Mouse (Mus musculus) embryonic facial prominence, embryonic 15.5 days (tissue): ENCODE measurements around the gene Nr2f1. TPM values are rescaled to one million over a fixed set of nuclear protein-coding genes. Genes with fewer than 3 reads are reported as not detected.

Experiments used
- ATAC-seq: fragments of 200-750 bp; cut with Nextera tagmentation; 2 replicates; pipeline ENCODE4 v1.8.0; 2017; ENCODE audit warnings: low read depth, moderate TSS enrichment; ENCODE audit not compliant: insufficient number of reproducible peaks, low FRiP score, low TSS enrichment
- H3K27ac ChIP-seq: fragments of 300-500 bp; sonication (generic); replicated peaks from 2 replicates; pipeline ENCODE4 v1.5.1; 2015; ENCODE audit warnings: mild to moderate bottlenecking, inconsistent platforms
- H3K27me3 ChIP-seq: fragments of 300-500 bp; sonication (generic); 2 replicates; pipeline ENCODE4 v1.6.1; 2015; ENCODE audit warnings: inconsistent platforms
- H3K36me3 ChIP-seq: fragments of 300-500 bp; sonication (generic); 2 replicates; pipeline ENCODE4 v1.6.1; 2015; ENCODE audit warnings: mild to moderate bottlenecking, inconsistent platforms
- H3K4me1 ChIP-seq: fragments of 300-500 bp; sonication (generic); 2 replicates; pipeline ENCODE4 v1.6.1; 2015; ENCODE audit warnings: inconsistent platforms
- H3K4me2 ChIP-seq: fragments of 300-500 bp; sonication (generic); replicated peaks from 2 replicates; pipeline ENCODE4 v1.6.1; 2015; ENCODE audit warnings: mild to moderate bottlenecking, inconsistent platforms
- H3K4me3 ChIP-seq: fragments of 300-500 bp; sonication (generic); replicated peaks from 2 replicates; pipeline ENCODE4 v1.5.1; 2015; ENCODE audit warnings: mild to moderate bottlenecking, inconsistent platforms
- H3K9ac ChIP-seq: fragments of 300-500 bp; sonication (generic); 2 replicates; pipeline ENCODE4 v1.6.1; 2015; ENCODE audit warnings: inconsistent platforms
- H3K9me3 ChIP-seq: fragments of 300-500 bp; sonication (generic); replicated peaks from 2 replicates; pipeline ENCODE4 v1.6.1; 2016; ENCODE audit warnings: inconsistent platforms
- WGBS: fragments of 180-500 bp; shearing (Covaris S2); methylation state at CpG from one replicate; pipeline ENCODE4 v1.1.7; 2015; 5-methylcytosine and 5-hydroxymethylcytosine counted together
- polyA plus RNA-seq: library from polyadenylated mRNA; unstranded; fragments of >200 nt; fragmentation: Nextera tagmentation; extraction: Ambion mirVana; gene quantifications from 2 replicates; pipeline ENCODE4 v1.2.1, GENCODE M21; 2015

Gene Nr2f1
- polyA plus RNA-seq, 1 experiment from 2014 or later: 14.5 TPM

GRCm38 (mm10) chr13:78198391-78198870, 1.1 kb downstream of the Nr2f1 start:
- H3K4me3 ChIP-seq: peak overlapping the region; percentile 68
- 0% methylated on average over 4 of the region's 63 CpGs for WGBS
- peak overlapping the region; percentile 72 for H3K9ac ChIP-seq
- H3K4me1 ChIP-seq: peaks cover 31% of the 10 kb centered on the region
- peaks cover 43% of the 10 kb centered on the region for H3K27me3 ChIP-seq
- no peak for ATAC-seq
- peak overlapping the region; percentile 95 for H3K27ac ChIP-seq
- peak overlapping the region; percentile 82 for H3K4me2 ChIP-seq
- H3K36me3 ChIP-seq: no peaks in the 10 kb centered on the region
- no peaks in the 10 kb centered on the region for H3K9me3 ChIP-seq

DNA sequence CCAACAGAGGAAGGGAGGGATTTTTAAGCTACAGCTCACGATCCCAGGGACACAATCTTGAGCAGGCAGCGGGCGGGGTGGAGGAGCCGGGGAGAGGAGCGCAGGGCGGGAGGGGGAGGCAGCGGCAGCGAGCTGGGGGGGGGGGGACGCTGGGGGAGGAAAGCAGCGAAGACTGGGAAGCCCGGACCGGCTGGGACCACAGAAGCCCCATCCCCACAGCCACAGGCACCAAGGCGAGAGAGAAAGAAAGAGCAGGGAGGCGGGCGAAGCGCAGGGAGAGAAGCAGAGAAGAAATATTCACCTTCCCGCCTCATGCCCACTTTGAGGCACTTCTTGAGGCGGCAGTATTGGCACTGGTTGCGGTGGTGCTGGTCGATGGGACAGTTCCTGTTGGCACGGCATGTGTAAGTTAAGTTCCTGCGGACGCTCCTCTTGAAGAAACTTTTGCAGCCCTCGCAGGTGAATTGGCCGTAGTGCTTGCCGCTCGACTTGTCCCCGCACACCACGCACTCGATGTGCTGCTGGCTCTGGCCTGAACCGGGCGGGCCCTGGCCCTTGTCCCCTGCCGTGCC, 1.7 kb downstream of the Nr2f1 start:
- H3K27me3 ChIP-seq: peaks cover 43% of the 10 kb centered on the region
- under 1% methylated on average over 32 of the region's 33 CpGs for WGBS
- ATAC-seq: no peak

DNA sequence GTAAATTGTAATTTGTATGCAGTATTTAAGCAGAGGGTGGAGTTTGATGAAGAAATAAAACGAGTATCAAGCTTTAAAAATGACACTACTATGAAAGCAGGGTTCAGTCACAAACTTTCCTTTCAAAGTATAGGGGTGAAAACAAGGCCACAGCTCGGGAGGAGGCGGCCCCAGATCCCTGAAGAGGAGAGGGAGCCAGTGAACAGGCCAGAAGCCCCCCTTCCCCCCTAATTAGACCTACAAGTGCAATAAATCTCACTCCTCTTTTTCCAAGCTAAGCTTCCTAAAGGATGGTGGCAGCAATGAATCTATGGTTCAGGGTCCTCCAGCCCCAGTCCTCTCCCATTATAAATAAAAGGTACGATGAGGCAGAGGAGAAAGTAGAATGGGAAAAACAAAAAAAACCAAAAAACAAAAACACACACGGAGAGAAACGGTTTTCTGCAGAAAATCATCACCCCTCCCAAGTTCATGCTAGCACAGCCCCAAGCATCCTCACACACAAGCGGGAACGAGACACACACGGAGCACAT, 2.2 kb downstream of the Nr2f1 start:
- H3K9me3 ChIP-seq: no peaks in the 10 kb centered on the region
- H3K36me3 ChIP-seq: no peaks in the 10 kb centered on the region
- H3K27ac ChIP-seq: peak overlapping the region; percentile 95
- H3K4me1 ChIP-seq: peaks cover 25% of the 10 kb centered on the region
- WGBS: 2% methylated on average over 9 of the region's 9 CpGs
- ATAC-seq: no peak
- peak overlapping the region; percentile 82 for H3K4me2 ChIP-seq
- H3K9ac ChIP-seq: peak overlapping the region; percentile 72
- H3K27me3 ChIP-seq: peaks cover 43% of the 10 kb centered on the region
- H3K4me3 ChIP-seq: peak overlapping the region; percentile 68

More for the DNA sequence above, 1.7 kb downstream of the Nr2f1 start:
- Histone ChIP-seq H3K27ac (peak overlapping the region; percentile 95), H3K4me1 (peaks cover 26% of the 10 kb centered on the region), H3K4me3 (peak overlapping the region; percentile 68), H3K36me3 (no peaks in the 10 kb centered on the region), H3K9ac (peak overlapping the region; percentile 72), H3K4me2 (peak overlapping the region; percentile 82), H3K9me3 (no peaks in the 10 kb centered on the region)

- Histone ChIP-seq H3K27ac (peak overlapping the region; percentile 51; the same call in 1 of the 2 replicates), H3K36me3 (no peaks in the 10 kb centered on the region), H3K9me3 (no peaks in the 10 kb centered on the region), H3K9ac (no peak overlapping the region), H3K4me1 (peaks cover 22% of the 10 kb centered on the region), H3K4me3 (peak overlapping the region; percentile 41), H3K27me3 (peaks cover 48% of the 10 kb centered on the region), H3K4me2 (peak overlapping the region; percentile 54)
- 40% methylated on average over 7 of the region's 7 CpGs for WGBS
- no peak for ATAC-seq
These were observed 3.2 kb downstream of the Nr2f1 start for GRCm38 (mm10) chr13:78196236-78196796.

GRCm38 (mm10) chr13:78195601-78196115, 3.9 kb downstream of the Nr2f1 start:
- Histone ChIP-seq H3K27me3 (peaks cover 54% of the 10 kb centered on the region), H3K36me3 (no peaks in the 10 kb centered on the region), H3K4me2 (peak overlapping the region; percentile 54), H3K9ac (0 out of 2 replicates have a peak overlapping the region, but pooled peaks have one; percentile 26), H3K9me3 (no peaks in the 10 kb centered on the region), H3K4me3 (peak overlapping the region; percentile 41), H3K27ac (0 out of 2 replicates have a peak overlapping the region, but pooled peaks have one; percentile 22), H3K4me1 (peaks cover 22% of the 10 kb centered on the region)
- WGBS: 19% methylated on average over 13 of the region's 13 CpGs
- ATAC-seq: no peak

- Histone ChIP-seq H3K4me2 (peak overlapping the region; percentile 54), H3K36me3 (no peaks in the 10 kb centered on the region), H3K27me3 (peaks cover 55% of the 10 kb centered on the region), H3K4me1 (peaks cover 22% of the 10 kb centered on the region), H3K4me3 (peak overlapping the region; percentile 41), H3K27ac (no peak overlapping the region), H3K9ac (peak overlapping the region; percentile 26; the same call in 1 of the 2 replicates), H3K9me3 (no peaks in the 10 kb centered on the region)
- no peak for ATAC-seq
- 7% methylated on average over 64 of the region's 64 CpGs for WGBS
These were observed 4.5 kb downstream of the Nr2f1 start for GRCm38 (mm10) chr13:78194850-78195600.

DNA sequence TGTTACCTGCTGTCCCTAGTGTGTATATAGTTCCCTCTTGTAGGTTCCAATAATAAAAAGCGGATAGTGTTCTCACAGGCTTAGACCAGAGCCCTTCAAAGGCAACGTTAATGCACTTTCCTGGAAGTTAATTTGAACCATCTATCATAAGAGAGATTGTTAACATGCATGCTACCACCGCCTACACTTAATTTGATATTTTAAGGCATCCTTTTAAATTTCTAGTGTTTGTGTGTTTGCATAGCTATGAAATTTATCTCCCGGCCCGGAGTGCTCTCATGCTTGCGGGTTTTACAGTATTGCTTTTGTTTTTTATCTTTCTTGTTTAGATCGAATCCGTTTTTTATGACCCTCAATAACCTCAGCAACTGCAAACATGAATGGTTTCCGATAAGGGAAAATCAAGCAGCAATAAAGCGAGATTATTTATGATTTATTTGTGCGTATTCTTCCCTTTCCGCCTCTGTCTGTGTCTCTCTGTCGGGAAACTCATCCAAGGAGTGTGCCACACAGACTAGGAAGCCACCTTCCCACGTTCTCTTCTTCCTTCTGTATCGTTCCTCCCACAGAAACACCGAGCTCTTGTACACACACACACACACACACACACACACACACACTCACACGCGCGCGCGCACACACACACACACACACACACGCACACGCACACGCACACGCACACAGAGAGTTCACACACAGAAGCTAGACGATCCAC, 5.3 kb downstream of the Nr2f1 start:
- Histone ChIP-seq H3K27me3 (peaks cover 62% of the 10 kb centered on the region), H3K27ac (no peak overlapping the region)
- whole genome bisulfite sequencing: 21% methylated on average over 26 of the region's 26 CpGs

DNA sequence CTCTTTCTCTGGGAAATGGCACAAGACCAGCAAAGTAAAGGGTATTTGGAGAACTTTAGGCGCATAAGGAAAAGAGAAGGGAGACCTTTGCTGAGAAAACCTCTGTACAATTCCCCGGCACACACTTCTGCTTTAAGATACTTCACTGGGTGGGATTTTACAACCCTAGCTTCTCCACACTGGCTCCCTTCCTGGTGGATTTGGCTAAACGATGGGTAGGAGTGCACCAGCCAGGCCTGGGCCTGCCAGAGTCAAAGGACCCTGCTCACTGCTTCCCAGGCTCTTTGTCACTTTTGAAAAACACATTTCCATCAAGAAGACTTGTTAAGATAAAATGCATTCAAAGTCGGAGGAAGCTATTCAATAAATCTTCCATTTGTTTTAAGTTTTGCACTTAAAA, 6.3 kb downstream of the Nr2f1 start:
- H3K27me3 ChIP-seq: peaks cover 67% of the 10 kb centered on the region
- no peak for ATAC-seq
- H3K4me3 ChIP-seq: 0 out of 2 replicates have a peak overlapping the region, but pooled peaks have one; percentile 41
- 0 out of 2 replicates have a peak overlapping the region, but pooled peaks have one; percentile 48 for H3K27ac ChIP-seq
- WGBS: 66% methylated on average over 4 of the region's 4 CpGs
- peaks cover 20% of the 10 kb centered on the region for H3K4me1 ChIP-seq
- peak overlapping the region; percentile 24; the same call in 1 of the 2 replicates for H3K4me2 ChIP-seq
- no peaks in the 10 kb centered on the region for H3K36me3 ChIP-seq
- no peaks in the 10 kb centered on the region for H3K9me3 ChIP-seq
- no peak overlapping the region for H3K9ac ChIP-seq

More for the DNA sequence above, 5.3 kb downstream of the Nr2f1 start:
- Histone ChIP-seq H3K4me3 (peak overlapping the region; percentile 41), H3K9ac (peak overlapping the region; percentile 26; the same call in 1 of the 2 replicates), H3K36me3 (no peaks in the 10 kb centered on the region), H3K4me1 (peaks cover 22% of the 10 kb centered on the region), H3K4me2 (peak overlapping the region; percentile 54), H3K9me3 (no peaks in the 10 kb centered on the region)
- ATAC-seq: no peak

DNA sequence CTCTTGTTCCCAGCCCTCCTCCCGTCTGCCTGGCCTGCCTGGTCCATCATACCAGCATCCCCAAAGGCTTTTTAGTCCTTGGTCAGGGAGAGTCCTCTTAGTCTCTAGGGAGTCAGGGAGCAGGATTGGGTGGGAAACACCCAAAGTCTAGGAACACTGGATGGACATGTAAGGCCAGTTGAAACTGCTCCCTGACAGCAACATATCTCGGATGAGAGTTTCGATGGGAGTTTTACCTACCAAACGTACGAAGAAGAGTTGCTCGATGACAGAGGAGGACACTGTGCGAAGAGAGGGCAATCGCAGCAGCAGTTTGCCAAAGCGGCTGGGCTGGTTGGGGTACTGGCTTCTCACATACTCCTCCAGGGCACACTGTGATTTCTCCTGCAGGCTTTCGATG, 10.0 kb downstream of the Nr2f1 start:
- no peaks in the 10 kb centered on the region for H3K36me3 ChIP-seq
- H3K4me3 ChIP-seq: no peak overlapping the region
- WGBS: 59% methylated on average over 10 of the region's 10 CpGs
- no peak overlapping the region for H3K4me2 ChIP-seq
- H3K4me1 ChIP-seq: 0 out of 2 replicates have a peak, but pooled peaks cover under 1% of the 10 kb centered on the region
- no peak for ATAC-seq
- no peaks in the 10 kb centered on the region for H3K9me3 ChIP-seq
- H3K9ac ChIP-seq: no peak overlapping the region
- H3K27ac ChIP-seq: no peak overlapping the region
- H3K27me3 ChIP-seq: peaks cover 85% of the 10 kb centered on the region

GRCm38 (mm10) chr13:78187833-78188232, 11.7 kb downstream of the Nr2f1 start:
- H3K4me3 ChIP-seq: no peak overlapping the region
- H3K36me3 ChIP-seq: no peaks in the 10 kb centered on the region
- WGBS: 55% methylated on average over 5 of the region's 5 CpGs
- H3K4me1 ChIP-seq: no peaks in the 10 kb centered on the region
- H3K27me3 ChIP-seq: peaks cover 84% of the 10 kb centered on the region
- no peak overlapping the region for H3K9ac ChIP-seq
- ATAC-seq: no peak
- no peaks in the 10 kb centered on the region for H3K9me3 ChIP-seq
- no peak overlapping the region for H3K4me2 ChIP-seq
- no peak overlapping the region for H3K27ac ChIP-seq
